Mouse (Mus musculus): Measurements from ENCODE around the gene Sirt1. TPM values are rescaled to one million over a fixed set of nuclear protein-coding genes. Genes with fewer than 3 reads are reported as not detected.

The Sirt1 gene
- polyA plus RNA-seq, 1 experiment = 2.4 TPM

DNA sequence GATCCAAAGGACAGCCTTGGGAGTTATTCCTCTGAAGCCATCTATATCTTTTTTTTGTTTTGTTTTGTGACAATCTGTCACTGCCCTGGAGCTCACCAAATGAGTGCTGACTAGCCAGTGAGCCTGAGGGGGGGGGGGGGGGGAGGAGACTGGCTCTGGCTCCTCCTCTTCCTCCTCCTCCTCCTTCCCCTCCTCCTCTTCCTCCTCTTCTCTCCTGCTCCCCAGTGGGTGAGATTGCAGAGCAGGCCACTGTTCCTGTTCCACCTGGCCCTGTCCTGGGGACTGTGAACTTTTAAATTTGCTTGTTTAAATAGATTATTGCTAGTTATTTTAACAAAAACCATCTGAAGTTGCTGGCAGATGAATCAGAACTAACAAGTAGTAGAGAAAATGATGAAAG, 109.1 kb downstream of the Sirt1 start:
- no peak overlapping the region for H3K4me2 ChIP-seq (ENCODE audit: low read depth)
- H3K79me2 ChIP-seq (ENCODE audit: control insufficient read depth, insufficient read depth) = peaks cover 9% of the 10 kb centered on the region
- H3K4me3 ChIP-seq = no peak overlapping the region
- no peaks in the 10 kb centered on the region for H3K27me3 ChIP-seq (ENCODE audit: control insufficient read depth, insufficient read depth, insufficient read length)
- TF ChIP-seq MAX (IDR thresholded peaks at IDR 0.05; ENCODE audit: low read depth) (no peak), CEBPB (IDR thresholded peaks at IDR 0.05; ENCODE audit: insufficient read depth, poor library complexity, severe bottlenecking) (no peak), TCF12 (IDR thresholded peaks at IDR 0.05; ENCODE audit: insufficient read depth, poor library complexity, severe bottlenecking) (no peak), MYOG (IDR thresholded peaks at IDR 0.05; ENCODE audit: control insufficient read depth in 1 of 3, insufficient read depth in 1 of 3, insufficient read length in 2 of 3, low read depth in 2 of 3) (no peak), REST (IDR thresholded peaks at IDR 0.05; ENCODE audit: insufficient read depth, insufficient read length) (no peak), POLR2A (IDR thresholded peaks at IDR 0.05; ENCODE audit: insufficient read length, low read depth) (no peak), POLR2AphosphoS2 (IDR thresholded peaks at IDR 0.05; ENCODE audit: insufficient read length, low read depth) (no peak), USF1 (IDR thresholded peaks at IDR 0.05; ENCODE audit: low read depth) (no peak), E2F4 (IDR thresholded peaks at IDR 0.05; ENCODE audit: insufficient read depth) (no peak), TCF3 (IDR thresholded peaks at IDR 0.05; ENCODE audit: insufficient read length, low read depth) (no peak), SRF (IDR thresholded peaks at IDR 0.05; ENCODE audit: control insufficient read depth, insufficient read length, low read depth) (no peak), MYOD1 (IDR thresholded peaks at IDR 0.05; ENCODE audit: control insufficient read depth in 1 of 3, insufficient read length in 2 of 3, low read depth in 2 of 3) (no peak)
- peaks cover 56% of the 10 kb centered on the region for H3K36me3 ChIP-seq (ENCODE audit: control insufficient read depth, insufficient read depth)
- no peak overlapping the region for H3ac ChIP-seq (ENCODE audit: control insufficient read depth, insufficient read length)

Other genes starting within 250 kb of the Sirt1 start
- 7.9 TPM for gene Mypn, start 177.8 kb downstream of the Sirt1 start, polyA plus RNA-seq (2012; fragmentation: generic; extraction: Trizol)
- 13.6 TPM for gene Herc4, start 137.9 kb downstream of the Sirt1 start, polyA plus RNA-seq (2012; fragmentation: generic; extraction: Trizol)
- 2.4 TPM for gene Dnajc12, start 739 bp upstream of the Sirt1 start, polyA plus RNA-seq (2012; fragmentation: generic; extraction: Trizol)
- gene Gm7075, start 40.1 kb upstream of the Sirt1 start, polyA plus RNA-seq (2012; fragmentation: generic; extraction: Trizol) = not detected
- 0.17 TPM for gene Ctnna3, start 48.4 kb upstream of the Sirt1 start, polyA plus RNA-seq (2012; fragmentation: generic; extraction: Trizol)